Mouse (Mus musculus): ENCODE results near the gene Gm2075. TPM values are rescaled to one million over a fixed set of nuclear protein-coding genes. Genes with fewer than 3 reads are reported as not detected.
"Not testable (repeated sequence)": the region's sequence is repeated elsewhere in the genome, so short reads cannot be mapped to it uniquely, and the experiment has no call there.

Gm2075 gene
- not detected in 2 replicates for polyA plus RNA-seq (2012; rRNA removed)

GRCm38 (mm10) chr12:88011548-88011947 lies at the start of gene Gm2075:
Gm2075 (plus strand) TSS chr12:88011848.
- not testable (repeated sequence) for H3K4me1 ChIP-seq (ENCODE audit: control insufficient read depth, insufficient read depth, low read length); H3K4me3 ChIP-seq (ENCODE audit: control insufficient read depth, low read depth, low read length); H3K36me3 ChIP-seq (ENCODE audit: control insufficient read depth, insufficient read depth, low read length); H3K27me3 ChIP-seq (ENCODE audit: control insufficient read depth, insufficient read depth, low read length); H3K27ac ChIP-seq (ENCODE audit: control insufficient read depth, insufficient read depth, low read depth, low read length)

- not testable (repeated sequence) for H3K27me3 ChIP-seq (ENCODE audit: control insufficient read depth, insufficient read depth, low read length); H3K4me1 ChIP-seq (ENCODE audit: control insufficient read depth, insufficient read depth, low read length); H3K4me3 ChIP-seq (ENCODE audit: control insufficient read depth, low read depth, low read length); H3K36me3 ChIP-seq (ENCODE audit: control insufficient read depth, insufficient read depth, low read length); H3K27ac ChIP-seq (ENCODE audit: control insufficient read depth, insufficient read depth, low read depth, low read length)
Measured at GRCm38 (mm10) chr12:87984000-87984399, 27.6 kb upstream of the Gm2075 start.

- H3K4me3 ChIP-seq (ENCODE audit: control insufficient read depth, low read depth, low read length); H3K4me1 ChIP-seq (ENCODE audit: control insufficient read depth, insufficient read depth, low read length); H3K27ac ChIP-seq (ENCODE audit: control insufficient read depth, insufficient read depth, low read depth, low read length); H3K27me3 ChIP-seq (ENCODE audit: control insufficient read depth, insufficient read depth, low read length); H3K36me3 ChIP-seq (ENCODE audit: control insufficient read depth, insufficient read depth, low read length): not testable (repeated sequence)
Measured at GRCm38 (mm10) chr12:88004118-88004517, 7.5 kb upstream of the Gm2075 start.

- not testable (repeated sequence) for H3K27ac ChIP-seq (ENCODE audit: control insufficient read depth, insufficient read depth, low read depth, low read length); H3K36me3 ChIP-seq (ENCODE audit: control insufficient read depth, insufficient read depth, low read length); H3K4me1 ChIP-seq (ENCODE audit: control insufficient read depth, insufficient read depth, low read length); H3K4me3 ChIP-seq (ENCODE audit: control insufficient read depth, low read depth, low read length); H3K27me3 ChIP-seq (ENCODE audit: control insufficient read depth, insufficient read depth, low read length)
Measured at GRCm38 (mm10) chr12:88018671-88019070, 7.0 kb downstream of the Gm2075 start, which contains the start of gene Gm6803. Gm6803 (minus strand) TSS chr12:88018771.

- not testable (repeated sequence) for H3K27me3 ChIP-seq (ENCODE audit: control insufficient read depth, insufficient read depth, low read length); H3K4me3 ChIP-seq (ENCODE audit: control insufficient read depth, low read depth, low read length); H3K36me3 ChIP-seq (ENCODE audit: control insufficient read depth, insufficient read depth, low read length); H3K4me1 ChIP-seq (ENCODE audit: control insufficient read depth, insufficient read depth, low read length); H3K27ac ChIP-seq (ENCODE audit: control insufficient read depth, insufficient read depth, low read depth, low read length)
Measured at GRCm38 (mm10) chr12:88026704-88027103, 15.1 kb downstream of the Gm2075 start, which contains the start of gene Gm2056. Gm2056 (plus strand) TSS chr12:88027004.

- H3K27ac ChIP-seq (ENCODE audit: control insufficient read depth, insufficient read depth, low read depth, low read length); H3K36me3 ChIP-seq (ENCODE audit: control insufficient read depth, insufficient read depth, low read length); H3K4me1 ChIP-seq (ENCODE audit: control insufficient read depth, insufficient read depth, low read length); H3K27me3 ChIP-seq (ENCODE audit: control insufficient read depth, insufficient read depth, low read length); H3K4me3 ChIP-seq (ENCODE audit: control insufficient read depth, low read depth, low read length): not testable (repeated sequence)
Measured at GRCm38 (mm10) chr12:88032250-88032649, 20.6 kb downstream of the Gm2075 start.

- H3K27ac ChIP-seq (ENCODE audit: control insufficient read depth, insufficient read depth, low read depth, low read length); H3K4me3 ChIP-seq (ENCODE audit: control insufficient read depth, low read depth, low read length); H3K27me3 ChIP-seq (ENCODE audit: control insufficient read depth, insufficient read depth, low read length); H3K36me3 ChIP-seq (ENCODE audit: control insufficient read depth, insufficient read depth, low read length); H3K4me1 ChIP-seq (ENCODE audit: control insufficient read depth, insufficient read depth, low read length): not testable (repeated sequence)
Measured at GRCm38 (mm10) chr12:88039062-88039461, 27.4 kb downstream of the Gm2075 start.

GRCm38 (mm10) chr12:88039703-88040102 lies 28.1 kb downstream of the Gm2075 start:
- H3K27ac ChIP-seq (ENCODE audit: control insufficient read depth, insufficient read depth, low read depth, low read length); H3K27me3 ChIP-seq (ENCODE audit: control insufficient read depth, insufficient read depth, low read length); H3K4me3 ChIP-seq (ENCODE audit: control insufficient read depth, low read depth, low read length); H3K36me3 ChIP-seq (ENCODE audit: control insufficient read depth, insufficient read depth, low read length); H3K4me1 ChIP-seq (ENCODE audit: control insufficient read depth, insufficient read depth, low read length): not testable (repeated sequence)

- not testable (repeated sequence) for H3K27me3 ChIP-seq (ENCODE audit: control insufficient read depth, insufficient read depth, low read length); H3K27ac ChIP-seq (ENCODE audit: control insufficient read depth, insufficient read depth, low read depth, low read length); H3K4me3 ChIP-seq (ENCODE audit: control insufficient read depth, low read depth, low read length); H3K36me3 ChIP-seq (ENCODE audit: control insufficient read depth, insufficient read depth, low read length); H3K4me1 ChIP-seq (ENCODE audit: control insufficient read depth, insufficient read depth, low read length)
Measured at GRCm38 (mm10) chr12:88045226-88045625, 33.6 kb downstream of the Gm2075 start.

Other genes with a start within 250 kb of the Gm2075 start
- gene Gm21319, start 236.1 kb upstream of the Gm2075 start, polyA plus RNA-seq (2012; rRNA removed), result not detected in 2 replicates
- gene Gm21936, start 216.3 kb upstream of the Gm2075 start, polyA plus RNA-seq (2012; rRNA removed), result not detected in 2 replicates
- gene BB287469, start 195.3 kb upstream of the Gm2075 start, polyA plus RNA-seq (2012; rRNA removed), result 0.46 and 1.4 TPM in 2 replicates
- not detected in 2 replicates for gene Gm2001, start 169.5 kb upstream of the Gm2075 start, polyA plus RNA-seq (2012; rRNA removed)
- not detected in 2 replicates for gene Gm2016, start 137.8 kb upstream of the Gm2075 start, polyA plus RNA-seq (2012; rRNA removed)
- not detected in 2 replicates for gene Gm2022, start 116.5 kb upstream of the Gm2075 start, polyA plus RNA-seq (2012; rRNA removed)
- gene Gm2035, start 92.0 kb upstream of the Gm2075 start, polyA plus RNA-seq (2012; rRNA removed), result not detected in 2 replicates
- gene Gm2042, start 57.8 kb upstream of the Gm2075 start, polyA plus RNA-seq (2012; rRNA removed), result 0.49 TPM in 1 of 2 replicates, not detected in the other
- gene Gm6803, start 6.9 kb downstream of the Gm2075 start, polyA plus RNA-seq (2012; rRNA removed), result not detected in 2 replicates
- not detected in 2 replicates for gene Gm2056, start 15.2 kb downstream of the Gm2075 start, polyA plus RNA-seq (2012; rRNA removed)
- gene Gm16368, start 71.8 kb downstream of the Gm2075 start, polyA plus RNA-seq (2012; rRNA removed), result not detected in 2 replicates
- gene Gm10436, start 170.3 kb downstream of the Gm2075 start, polyA plus RNA-seq (2012; rRNA removed), result not detected in 2 replicates
- not detected in 2 replicates for gene Gm8332, start 238.3 kb downstream of the Gm2075 start, polyA plus RNA-seq (2012; rRNA removed)

Measured in testis, adult 2 months (tissue).